Mouse (Mus musculus) T-cell, adult 2 months (primary cell): ENCODE data around the gene Lipa.

Experiments
- DNase-seq: peaks from one replicate; pipeline ENCODE4 v3.0.0; 2022; ENCODE audit warnings: low spot score

Gene Lipa

GRCm38 (mm10) chr19:34523106-34523725 lies 4.1 kb downstream of the Lipa start:
- DNase-seq = no peak

- DNase-seq = no peak
These were observed 5.3 kb downstream of the Lipa start for GRCm38 (mm10) chr19:34521978-34522377.

GRCm38 (mm10) chr19:34521361-34521760 lies 5.9 kb downstream of the Lipa start:
- DNase-seq = no peak

GRCm38 (mm10) chr19:34520051-34520450 lies 7.2 kb downstream of the Lipa start:
- DNase-seq = no peak

GRCm38 (mm10) chr19:34519646-34520045 lies 7.6 kb downstream of the Lipa start:
- DNase-seq = no peak

GRCm38 (mm10) chr19:34518786-34519185 lies 8.5 kb downstream of the Lipa start:
- no peak for DNase-seq

GRCm38 (mm10) chr19:34517812-34518594 lies 9.3 kb downstream of the Lipa start:
- no peak for DNase-seq

- no peak for DNase-seq
These were observed 10.1 kb downstream of the Lipa start for GRCm38 (mm10) chr19:34517197-34517596.

GRCm38 (mm10) chr19:34516346-34516745 lies 10.9 kb downstream of the Lipa start:
- DNase-seq = no peak

- no peak for DNase-seq
These were observed 11.6 kb downstream of the Lipa start for GRCm38 (mm10) chr19:34515681-34516080.

- DNase-seq = no peak
These were observed 15.7 kb downstream of the Lipa start for GRCm38 (mm10) chr19:34511528-34511927.

- peak; percentile 71 for DNase-seq
These were observed 16.6 kb downstream of the Lipa start for GRCm38 (mm10) chr19:34510717-34511116.

GRCm38 (mm10) chr19:34505161-34505721 lies 22.0 kb downstream of the Lipa start:
- DNase-seq = peak; percentile 67

GRCm38 (mm10) chr19:34500763-34501162 lies 26.5 kb downstream of the Lipa start:
- peak; percentile 87 for DNase-seq

- no peak for DNase-seq
These were observed 30.9 kb downstream of the Lipa start for GRCm38 (mm10) chr19:34496353-34496752.

- DNase-seq = no peak
These were observed 33.4 kb downstream of the Lipa start for GRCm38 (mm10) chr19:34493859-34494258.

- DNase-seq = peak; percentile 54
These were observed 43.7 kb downstream of the Lipa start for GRCm38 (mm10) chr19:34483547-34483946.

GRCm38 (mm10) chr19:34474991-34475971 lies 52.0 kb downstream of the Lipa start, which contains the start of gene Ch25h:
Gene Ch25h, minus strand, starts transcription at chr19:34475164.
- DNase-seq = peak; percentile 4

- peak; percentile 42 for DNase-seq
These were observed 52.9 kb downstream of the Lipa start for GRCm38 (mm10) chr19:34474228-34474990.

GRCm38 (mm10) chr19:34471703-34472102 lies 55.6 kb downstream of the Lipa start:
- DNase-seq = no peak

- DNase-seq = no peak
These were observed 58.5 kb downstream of the Lipa start for GRCm38 (mm10) chr19:34468794-34469193.
